Mouse (Mus musculus): Measurements from ENCODE around the gene Prr18. TPM values are rescaled to one million over a fixed set of nuclear protein-coding genes. Genes with fewer than 3 reads are reported as not detected.

Prr18 gene
- total and polyA plus RNA-seq, 2 experiments from 2014 or later = 15.6 to 24.0 TPM

DNA sequence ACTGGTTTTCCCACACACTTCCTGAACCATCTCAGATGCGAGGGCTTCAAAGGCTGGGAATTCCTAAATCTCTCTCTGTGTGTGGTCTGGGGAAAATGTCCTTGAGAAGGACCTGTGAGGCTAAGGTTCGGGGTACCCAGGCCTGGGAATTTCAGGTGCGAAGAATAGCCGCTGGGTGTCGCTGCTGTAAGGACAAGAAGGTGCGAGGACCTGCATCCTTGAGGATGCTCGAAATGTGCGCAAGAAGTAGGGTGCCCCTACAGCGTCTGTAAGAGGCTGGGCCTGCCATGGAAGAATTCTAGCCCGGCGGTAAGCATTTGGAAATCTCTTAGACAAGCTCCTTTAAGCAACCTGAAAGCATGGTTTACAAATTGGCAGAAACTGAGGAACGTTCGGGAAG is 51.2 kb downstream of the Prr18 start:
- Histone ChIP-seq H3K4me1 (ENCODE audit: insufficient read depth) (peaks cover 11% of the 10 kb centered on the region; the same call in 1 of the 2 replicates), H3K4me2 (ENCODE audit: low read depth) (peak overlapping the region; percentile 52), H3K27ac (ENCODE audit: low read depth, low read length) (no peak overlapping the region; the same call in 1 of the 2 replicates), H3K27me3 (ENCODE audit: insufficient read depth, low read length) (peaks cover 9% of the 10 kb centered on the region), H3K9me3 (ENCODE audit: low read length) (no peaks in the 10 kb centered on the region), H3K9ac (peak overlapping the region; percentile 49), H3K4me3 (ENCODE audit: low read depth, low read length) (peak overlapping the region; percentile 31), H3K36me3 (ENCODE audit: insufficient read depth) (no peaks in the 10 kb centered on the region)
- peak; percentile 75 for TF ChIP-seq CTCF (IDR thresholded peaks at IDR 0.05; ENCODE audit: low read depth)
- 2% methylated on average over 13 of the region's 13 CpGs for WGBS
- ATAC-seq (peak; percentile 65), DNase-seq (peak; percentile 73)

DNA sequence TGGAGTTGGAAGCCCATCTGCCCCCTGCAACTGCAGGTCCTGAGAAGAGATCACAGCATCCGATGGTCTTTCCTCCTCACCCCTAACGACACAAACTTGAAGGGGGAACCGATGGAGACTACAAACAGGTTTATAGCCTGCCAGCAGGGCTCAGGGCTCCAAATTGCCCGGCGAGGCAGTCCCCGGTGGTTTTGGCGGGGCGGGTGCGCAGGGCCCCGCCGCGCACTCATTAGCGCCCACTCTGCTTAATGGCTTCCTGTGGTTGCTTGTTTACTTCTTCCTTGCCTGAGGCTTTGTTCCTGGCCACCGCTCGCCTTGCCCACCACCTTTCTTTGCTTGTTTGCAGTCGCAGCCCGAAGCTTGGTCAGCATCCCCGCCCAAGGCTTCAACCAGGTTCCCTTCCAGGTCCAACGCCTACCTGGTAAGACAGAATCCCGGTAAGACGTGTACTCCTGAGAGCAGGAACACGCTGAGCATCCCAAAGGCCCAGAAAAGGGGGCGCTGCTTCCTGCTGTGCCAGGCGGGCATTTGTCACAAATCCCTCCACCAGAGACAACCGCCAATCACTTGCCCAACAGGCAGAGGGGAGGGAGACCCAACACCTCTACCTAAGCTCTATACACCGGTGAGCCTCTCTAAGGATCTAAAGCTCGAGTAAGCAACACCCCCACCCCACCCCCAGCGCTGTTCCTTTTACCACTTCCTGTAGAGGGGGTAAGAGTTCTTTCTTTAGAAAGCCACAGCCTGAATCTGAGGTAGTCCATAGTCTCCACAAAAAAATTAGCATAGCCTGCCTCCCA is 51.9 kb downstream of the Prr18 start:
- Histone ChIP-seq H3K4me2 (ENCODE audit: low read depth) (peak overlapping the region; percentile 52), H3K4me1 (ENCODE audit: insufficient read depth) (peaks cover 11% of the 10 kb centered on the region; the same call in 1 of the 2 replicates), H3K9ac (peak overlapping the region; percentile 49), H3K9me3 (ENCODE audit: low read length) (no peaks in the 10 kb centered on the region), H3K36me3 (ENCODE audit: insufficient read depth) (no peaks in the 10 kb centered on the region), H3K4me3 (ENCODE audit: low read depth, low read length) (peak overlapping the region; percentile 31), H3K27me3 (ENCODE audit: insufficient read depth, low read length) (peaks cover 9% of the 10 kb centered on the region), H3K27ac (ENCODE audit: low read depth, low read length) (no peak overlapping the region; the same call in 1 of the 2 replicates)
- 4% methylated on average over 28 of the region's 28 CpGs for WGBS
- DNase-seq (peak; percentile 49), ATAC-seq (peak; percentile 50)
- TF ChIP-seq CTCF (IDR thresholded peaks at IDR 0.05; ENCODE audit: low read depth) = no peak

DNA sequence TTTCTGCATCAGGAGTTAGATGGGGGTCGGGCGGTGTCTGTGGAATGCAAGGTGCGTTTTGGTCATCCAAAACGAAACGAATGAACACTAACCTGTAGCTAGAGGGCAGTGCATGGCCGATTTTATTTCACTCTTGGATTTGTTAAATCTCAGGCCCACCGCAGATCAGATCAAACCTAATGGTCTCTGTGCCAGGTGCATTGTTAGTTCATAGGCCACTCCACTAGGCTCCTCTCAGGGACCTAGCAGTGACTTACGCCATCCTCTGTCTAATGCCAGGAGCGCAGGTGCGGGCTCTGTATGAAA is 52.5 kb downstream of the Prr18 start:
- Histone ChIP-seq H3K27ac (ENCODE audit: low read depth, low read length) (no peak overlapping the region), H3K9me3 (ENCODE audit: low read length) (no peaks in the 10 kb centered on the region), H3K9ac (0 out of 2 replicates have a peak overlapping the region, but pooled peaks have one; percentile 49), H3K27me3 (ENCODE audit: insufficient read depth, low read length) (peaks cover 9% of the 10 kb centered on the region), H3K4me1 (ENCODE audit: insufficient read depth) (peaks cover 11% of the 10 kb centered on the region; the same call in 1 of the 2 replicates), H3K4me3 (ENCODE audit: low read depth, low read length) (peak overlapping the region; percentile 31), H3K4me2 (ENCODE audit: low read depth) (peak overlapping the region; percentile 52), H3K36me3 (ENCODE audit: insufficient read depth) (no peaks in the 10 kb centered on the region)
- TF ChIP-seq CTCF (IDR thresholded peaks at IDR 0.05; ENCODE audit: low read depth) = peak; percentile 28; the same call in 1 of the 2 replicates
- ATAC-seq (no peak), DNase-seq (no peak)
- WGBS = 8% methylated on average over 10 of the region's 10 CpGs

DNA sequence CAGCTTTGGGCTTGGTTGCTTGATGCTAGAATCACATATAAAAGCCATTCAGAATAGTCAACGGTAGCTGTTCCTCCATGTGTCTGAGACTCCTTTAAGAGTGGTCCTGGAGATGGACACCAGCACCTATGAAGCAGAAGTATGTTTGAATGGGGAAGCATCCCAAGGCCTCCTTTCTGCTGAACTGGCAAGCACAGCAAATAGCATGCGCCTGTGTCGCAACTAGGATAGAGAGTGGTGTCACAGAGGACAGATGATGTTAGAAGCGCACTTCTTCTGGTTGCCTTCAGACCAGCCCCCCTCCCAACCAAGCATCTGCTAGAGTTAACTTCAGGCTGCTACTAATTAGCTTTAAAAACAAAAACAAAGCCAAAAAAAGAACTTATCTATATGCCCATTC is 53.2 kb downstream of the Prr18 start:
- WGBS = 64% methylated on average over 4 of the region's 4 CpGs

More for the DNA sequence above, 53.2 kb downstream of the Prr18 start:
- ATAC-seq = no peak
- Histone ChIP-seq H3K4me2 (ENCODE audit: low read depth) (no peak overlapping the region), H3K4me1 (ENCODE audit: insufficient read depth) (peaks cover 11% of the 10 kb centered on the region; the same call in 1 of the 2 replicates), H3K27ac (ENCODE audit: low read depth, low read length) (no peak overlapping the region), H3K4me3 (ENCODE audit: low read depth, low read length) (no peak overlapping the region), H3K27me3 (ENCODE audit: insufficient read depth, low read length) (peaks cover 9% of the 10 kb centered on the region), H3K9ac (no peak overlapping the region), H3K36me3 (ENCODE audit: insufficient read depth) (no peaks in the 10 kb centered on the region), H3K9me3 (ENCODE audit: low read length) (no peaks in the 10 kb centered on the region)
- TF ChIP-seq CTCF (IDR thresholded peaks at IDR 0.05; ENCODE audit: low read depth) = no peak
- no peak for DNase-seq

Other genes starting within 250 kb of the Prr18 start
- gene Gm49673, start 189.7 kb upstream of the Prr18 start, total RNA-seq (2014; rRNA removed) = 0.48 TPM in 1 of 2 replicates, not detected in the other
- 0.09 and 0.53 TPM in 2 replicates for gene Gm49673, start 189.7 kb upstream of the Prr18 start, polyA plus RNA-seq (2015; fragmentation: Nextera tagmentation; extraction: Ambion mirVana)
- gene Rnaset2a, start 189.4 kb upstream of the Prr18 start, total RNA-seq (2014; rRNA removed) = 12.6 and 15.5 TPM in 2 replicates
- gene Rnaset2a, start 189.4 kb upstream of the Prr18 start, polyA plus RNA-seq (2015; fragmentation: Nextera tagmentation; extraction: Ambion mirVana) = 15.7 and 16.8 TPM in 2 replicates
- 18.4 and 19.1 TPM in 2 replicates for gene Fgfr1op, start 172.0 kb upstream of the Prr18 start, total RNA-seq (2014; rRNA removed)
- gene Fgfr1op, start 172.0 kb upstream of the Prr18 start, polyA plus RNA-seq (2015; fragmentation: Nextera tagmentation; extraction: Ambion mirVana) = 12.2 and 16.3 TPM in 2 replicates
- gene Ccr6, start 101.4 kb upstream of the Prr18 start, total RNA-seq (2014; rRNA removed) = not detected in 2 replicates
- not detected in 2 replicates for gene Ccr6, start 101.4 kb upstream of the Prr18 start, polyA plus RNA-seq (2015; fragmentation: Nextera tagmentation; extraction: Ambion mirVana)
- 306 and 379 TPM in 2 replicates for gene Mpc1, start 54.6 kb upstream of the Prr18 start, total RNA-seq (2014; rRNA removed)
- 559 and 716 TPM in 2 replicates for gene Mpc1, start 54.6 kb upstream of the Prr18 start, polyA plus RNA-seq (2015; fragmentation: Nextera tagmentation; extraction: Ambion mirVana)
- 119 and 138 TPM in 2 replicates for gene Sft2d1, start 26.4 kb upstream of the Prr18 start, total RNA-seq (2014; rRNA removed)
- 196 and 226 TPM in 2 replicates for gene Sft2d1, start 26.4 kb upstream of the Prr18 start, polyA plus RNA-seq (2015; fragmentation: Nextera tagmentation; extraction: Ambion mirVana)
- gene T2, start 18.5 kb downstream of the Prr18 start, total RNA-seq (2014; rRNA removed) = 0.69 and 1.8 TPM in 2 replicates
- 0.51 and 0.60 TPM in 2 replicates for gene T2, start 18.5 kb downstream of the Prr18 start, polyA plus RNA-seq (2015; fragmentation: Nextera tagmentation; extraction: Ambion mirVana)
- gene T, start 97.0 kb downstream of the Prr18 start, total RNA-seq (2014; rRNA removed) = 2.1 TPM in 1 of 2 replicates, not detected in the other
- gene T, start 97.0 kb downstream of the Prr18 start, polyA plus RNA-seq (2015; fragmentation: Nextera tagmentation; extraction: Ambion mirVana) = 0.13 and 0.17 TPM in 2 replicates
- 55.4 and 71.2 TPM in 2 replicates for gene Pde10a, start 187.9 kb downstream of the Prr18 start, total RNA-seq (2014; rRNA removed)
- gene Pde10a, start 187.9 kb downstream of the Prr18 start, polyA plus RNA-seq (2015; fragmentation: Nextera tagmentation; extraction: Ambion mirVana) = 11.6 and 14.7 TPM in 2 replicates
- not detected in 2 replicates for gene Gm17087, start 229.5 kb downstream of the Prr18 start, total RNA-seq (2014; rRNA removed)
- gene Gm17087, start 229.5 kb downstream of the Prr18 start, polyA plus RNA-seq (2015; fragmentation: Nextera tagmentation; extraction: Ambion mirVana) = not detected in 2 replicates